Mouse (Mus musculus): ENCODE data around the gene Gm28053. TPM values are rescaled to one million over a fixed set of nuclear protein-coding genes. Genes with fewer than 3 reads are reported as not detected.
A peak's percentile ranks its signal among the peaks of the same experiment; 100 is the strongest.

The Gm28053 gene
- polyA plus RNA-seq, 1 experiment from 2014 or later: 0.49 TPM

GRCm38 (mm10) chr6:48763567-48764270, 45.3 kb downstream of the Gm28053 start:
- no peaks in the 10 kb centered on the region; the same call in none of the 2 replicates for H3K9me3 ChIP-seq (replicated peaks)
- DNase-seq (ENCODE audit: low spot score): no peak
- H3K4me1 ChIP-seq: no peaks in the 10 kb centered on the region
- no peaks in the 10 kb centered on the region for H3K36me3 ChIP-seq
- no peak overlapping the region for H3K27ac ChIP-seq (replicated peaks)
- no peaks in the 10 kb centered on the region for H3K27me3 ChIP-seq (ENCODE audit: low read depth, poor library complexity, severe bottlenecking)
- WGBS: 95% methylated on average over 7 of the region's 7 CpGs
- H3K4me3 ChIP-seq: no peak overlapping the region

GRCm38 (mm10) chr6:48764496-48764895, 46.1 kb downstream of the Gm28053 start:
- 94% methylated on average over 10 of the region's 10 CpGs for WGBS
- H3K4me1 ChIP-seq: no peaks in the 10 kb centered on the region
- no peak overlapping the region for H3K4me3 ChIP-seq

GRCm38 (mm10) chr6:48768178-48768869, 49.9 kb downstream of the Gm28053 start:
- H3K27me3 ChIP-seq (ENCODE audit: low read depth, poor library complexity, severe bottlenecking): no peaks in the 10 kb centered on the region
- WGBS: 76% methylated on average over 9 of the region's 9 CpGs
- DNase-seq (ENCODE audit: low spot score): no peak

More at GRCm38 (mm10) chr6:48764496-48764895, 46.1 kb downstream of the Gm28053 start:
- H3K36me3 ChIP-seq: no peaks in the 10 kb centered on the region
- DNase-seq (ENCODE audit: low spot score): no peak
- H3K9me3 ChIP-seq (replicated peaks): no peaks in the 10 kb centered on the region; the same call in none of the 2 replicates
- H3K27ac ChIP-seq (replicated peaks): no peak overlapping the region
- H3K27me3 ChIP-seq (ENCODE audit: low read depth, poor library complexity, severe bottlenecking): no peaks in the 10 kb centered on the region

GRCm38 (mm10) chr6:48768933-48769332, 50.5 kb downstream of the Gm28053 start:
- Histone ChIP-seq H3K27ac (replicated peaks) (no peak overlapping the region), H3K36me3 (no peaks in the 10 kb centered on the region), H3K27me3 (ENCODE audit: low read depth, poor library complexity, severe bottlenecking) (no peaks in the 10 kb centered on the region), H3K4me3 (no peak overlapping the region), H3K4me1 (0 out of 2 replicates have a peak, but pooled peaks cover 4% of the 10 kb centered on the region), H3K9me3 (replicated peaks) (no peaks in the 10 kb centered on the region; the same call in none of the 2 replicates)
- DNase-seq (ENCODE audit: low spot score): no peak
- 89% methylated on average over 3 of the region's 3 CpGs for WGBS

More at GRCm38 (mm10) chr6:48768178-48768869, 49.9 kb downstream of the Gm28053 start:
- Histone ChIP-seq H3K9me3 (replicated peaks) (no peaks in the 10 kb centered on the region; the same call in none of the 2 replicates), H3K4me3 (no peak overlapping the region), H3K27ac (replicated peaks) (no peak overlapping the region), H3K4me1 (0 out of 2 replicates have a peak, but pooled peaks cover 4% of the 10 kb centered on the region), H3K36me3 (no peaks in the 10 kb centered on the region)

- Histone ChIP-seq H3K4me1 (0 out of 2 replicates have a peak, but pooled peaks cover 4% of the 10 kb centered on the region), H3K4me3 (no peak within 1 kb of the TSS), H3K9me3 (replicated peaks) (no peaks in the 10 kb centered on the region), H3K27me3 (ENCODE audit: low read depth, poor library complexity, severe bottlenecking) (no peaks in the 10 kb centered on the region), H3K36me3 (no peaks in the 10 kb centered on the region), H3K27ac (replicated peaks) (no peak within 1 kb of the TSS)
- WGBS: 87% methylated on average over 3 of the region's 3 CpGs
- no peak for DNase-seq (ENCODE audit: low spot score)
Measured at GRCm38 (mm10) chr6:48770696-48771095, 52.3 kb downstream of the Gm28053 start, which contains the start of gene Gimap3. TSS of gene Gimap3 (minus strand) at chr6:48770851.

- WGBS: 13% methylated on average over 8 of the region's 8 CpGs
- Histone ChIP-seq H3K27me3 (ENCODE audit: low read depth, poor library complexity, severe bottlenecking) (no peaks in the 10 kb centered on the region), H3K27ac (replicated peaks) (no peak overlapping the region), H3K4me1 (0 out of 2 replicates have a peak, but pooled peaks cover 4% of the 10 kb centered on the region), H3K9me3 (replicated peaks) (no peaks in the 10 kb centered on the region), H3K36me3 (no peaks in the 10 kb centered on the region), H3K4me3 (no peak overlapping the region)
- peak; percentile 78 for DNase-seq (ENCODE audit: low spot score)
Measured at GRCm38 (mm10) chr6:48772030-48772429, 53.6 kb downstream of the Gm28053 start.

GRCm38 (mm10) chr6:48784406-48784805, 66.0 kb downstream of the Gm28053 start:
- WGBS: 93% methylated on average over 1 of the region's 1 CpGs
- DNase-seq (ENCODE audit: low spot score): no peak
- Histone ChIP-seq H3K27ac (replicated peaks) (no peak overlapping the region), H3K36me3 (no peaks in the 10 kb centered on the region), H3K9me3 (replicated peaks) (peaks cover 6% of the 10 kb centered on the region; the same call in 1 of the 2 replicates), H3K4me1 (no peaks in the 10 kb centered on the region), H3K4me3 (no peak overlapping the region), H3K27me3 (ENCODE audit: low read depth, poor library complexity, severe bottlenecking) (no peaks in the 10 kb centered on the region)

GRCm38 (mm10) chr6:48785189-48785588, 66.8 kb downstream of the Gm28053 start:
- H3K27ac ChIP-seq (replicated peaks): no peak overlapping the region
- no peaks in the 10 kb centered on the region for H3K36me3 ChIP-seq
- no peak for DNase-seq (ENCODE audit: low spot score)
- no peaks in the 10 kb centered on the region; the same call in 1 of the 2 replicates for H3K9me3 ChIP-seq (replicated peaks)
- no peaks in the 10 kb centered on the region for H3K27me3 ChIP-seq (ENCODE audit: low read depth, poor library complexity, severe bottlenecking)
- 90% methylated on average over 1 of the region's 1 CpGs for WGBS
- no peaks in the 10 kb centered on the region for H3K4me1 ChIP-seq
- H3K4me3 ChIP-seq: no peak overlapping the region

- no peaks in the 10 kb centered on the region for H3K4me1 ChIP-seq
- H3K4me3 ChIP-seq: no peak overlapping the region
- no peaks in the 10 kb centered on the region; the same call in 1 of the 2 replicates for H3K9me3 ChIP-seq (replicated peaks)
- no peak for DNase-seq (ENCODE audit: low spot score)
- WGBS: 86% methylated on average over 2 of the region's 2 CpGs
- H3K27ac ChIP-seq (replicated peaks): no peak overlapping the region
- H3K27me3 ChIP-seq (ENCODE audit: low read depth, poor library complexity, severe bottlenecking): no peaks in the 10 kb centered on the region
- H3K36me3 ChIP-seq: no peaks in the 10 kb centered on the region
Measured at GRCm38 (mm10) chr6:48785601-48786000, 67.2 kb downstream of the Gm28053 start.

- H3K36me3 ChIP-seq: no peaks in the 10 kb centered on the region
- no peaks in the 10 kb centered on the region for H3K9me3 ChIP-seq (replicated peaks)
- no peak overlapping the region for H3K27ac ChIP-seq (replicated peaks)
- H3K4me1 ChIP-seq: no peaks in the 10 kb centered on the region
- 90% methylated on average over 2 of the region's 2 CpGs for WGBS
- DNase-seq (ENCODE audit: low spot score): no peak
- H3K27me3 ChIP-seq (ENCODE audit: low read depth, poor library complexity, severe bottlenecking): no peaks in the 10 kb centered on the region
- no peak overlapping the region for H3K4me3 ChIP-seq
Measured at GRCm38 (mm10) chr6:48787867-48788266, 69.5 kb downstream of the Gm28053 start.

GRCm38 (mm10) chr6:48801897-48802296, 83.5 kb downstream of the Gm28053 start:
- Histone ChIP-seq H3K27me3 (ENCODE audit: low read depth, poor library complexity, severe bottlenecking) (no peaks in the 10 kb centered on the region), H3K27ac (replicated peaks) (no peak overlapping the region), H3K9me3 (replicated peaks) (no peaks in the 10 kb centered on the region), H3K4me3 (no peak overlapping the region), H3K4me1 (no peaks in the 10 kb centered on the region), H3K36me3 (no peaks in the 10 kb centered on the region)
- WGBS: 97% methylated on average over 1 of the region's 1 CpGs
- no peak for DNase-seq (ENCODE audit: low spot score)
